Mouse (Mus musculus): Measurements from ENCODE around the gene Pdha1.

DNA sequence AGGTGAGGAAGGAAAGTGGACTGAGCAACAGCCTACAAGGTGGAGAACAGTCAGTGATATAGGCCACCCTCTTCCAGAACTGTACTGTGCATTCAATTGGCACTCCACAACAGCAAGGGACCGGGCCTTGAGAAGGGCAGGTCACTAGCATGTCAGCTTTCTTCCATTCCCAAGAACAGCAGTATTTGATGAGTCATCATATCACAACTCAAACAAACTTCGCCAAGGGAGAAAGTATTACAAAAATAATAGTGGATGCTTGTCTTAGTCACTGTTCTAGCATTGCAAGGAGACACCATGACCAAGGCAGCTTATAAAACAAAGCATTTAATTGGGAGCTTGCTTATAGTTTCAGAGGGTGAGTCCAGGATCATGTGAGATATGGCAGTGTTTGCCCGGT lies 26.0 kb upstream of the Pdha1 start:
- TF ChIP-seq CTCF (IDR thresholded peaks at IDR 0.05; ENCODE audit: low read depth) (no peak), EP300 (IDR thresholded peaks at IDR 0.05; ENCODE audit: low read depth) (no peak)
